Mouse (Mus musculus): ENCODE data around the gene Ddc. TPM values are rescaled to one million over a fixed set of nuclear protein-coding genes. Genes with fewer than 3 reads are reported as not detected.

Gene Ddc
- total RNA-seq, 2 experiments from 2014 or later = 6.3 to 10.3 TPM

DNA sequence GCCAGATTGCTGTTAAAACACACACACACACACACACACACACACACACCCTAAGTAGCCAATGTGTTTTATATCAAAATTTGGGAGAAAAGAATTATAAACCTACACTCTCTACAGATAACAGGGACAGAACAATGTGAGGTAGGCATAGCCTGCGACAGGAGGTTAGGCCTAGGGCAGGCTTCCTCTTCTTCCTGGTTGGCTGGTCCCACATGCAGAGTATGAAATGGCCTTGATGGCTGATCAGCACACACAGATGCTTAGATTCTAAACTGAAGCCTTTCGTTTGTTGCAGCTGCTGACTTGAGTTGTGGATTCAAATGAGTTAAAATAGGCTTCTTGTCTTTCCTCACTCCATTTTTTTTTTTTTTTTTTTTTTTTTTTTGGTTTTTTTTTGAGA lies 120.1 kb downstream of the Ddc start:
- DNase-seq = no peak

DNA sequence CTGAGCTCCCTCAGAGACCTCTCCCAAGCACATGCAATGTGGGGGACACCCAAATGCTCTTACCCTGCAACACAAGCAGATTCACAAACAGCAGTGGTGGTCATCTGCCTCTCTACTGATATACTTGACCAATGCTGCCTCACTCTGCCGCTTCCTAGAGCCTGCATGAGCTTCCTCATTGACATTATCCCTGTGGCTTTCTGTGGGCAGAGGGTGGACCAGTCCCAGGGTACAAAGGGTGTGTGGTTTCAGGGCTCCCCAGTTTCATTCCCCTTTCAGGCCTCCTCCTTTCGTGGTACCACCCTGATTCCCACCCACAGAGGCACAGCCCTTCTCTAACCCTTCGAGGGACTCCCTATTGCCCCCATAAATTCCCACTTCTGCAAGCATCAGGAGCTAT lies 120.7 kb downstream of the Ddc start:
- DNase-seq = no peak

DNA sequence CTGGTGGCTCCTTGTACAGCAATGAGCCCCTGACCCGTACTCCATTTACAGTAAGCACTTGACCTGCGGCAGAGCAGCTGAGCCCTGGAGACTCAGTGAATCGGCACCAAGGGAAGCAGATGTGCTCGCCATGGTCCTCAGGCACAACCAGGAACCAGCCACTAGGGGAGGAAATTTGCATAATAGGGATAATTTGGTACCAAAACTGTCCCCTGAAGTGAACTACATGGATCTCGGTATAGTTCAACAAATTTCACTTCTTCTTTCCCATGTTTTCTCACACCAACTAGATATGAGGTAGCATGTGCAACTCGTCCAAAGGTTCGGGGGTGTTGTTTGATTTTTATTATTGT lies 121.1 kb downstream of the Ddc start:
- no peak for DNase-seq

DNA sequence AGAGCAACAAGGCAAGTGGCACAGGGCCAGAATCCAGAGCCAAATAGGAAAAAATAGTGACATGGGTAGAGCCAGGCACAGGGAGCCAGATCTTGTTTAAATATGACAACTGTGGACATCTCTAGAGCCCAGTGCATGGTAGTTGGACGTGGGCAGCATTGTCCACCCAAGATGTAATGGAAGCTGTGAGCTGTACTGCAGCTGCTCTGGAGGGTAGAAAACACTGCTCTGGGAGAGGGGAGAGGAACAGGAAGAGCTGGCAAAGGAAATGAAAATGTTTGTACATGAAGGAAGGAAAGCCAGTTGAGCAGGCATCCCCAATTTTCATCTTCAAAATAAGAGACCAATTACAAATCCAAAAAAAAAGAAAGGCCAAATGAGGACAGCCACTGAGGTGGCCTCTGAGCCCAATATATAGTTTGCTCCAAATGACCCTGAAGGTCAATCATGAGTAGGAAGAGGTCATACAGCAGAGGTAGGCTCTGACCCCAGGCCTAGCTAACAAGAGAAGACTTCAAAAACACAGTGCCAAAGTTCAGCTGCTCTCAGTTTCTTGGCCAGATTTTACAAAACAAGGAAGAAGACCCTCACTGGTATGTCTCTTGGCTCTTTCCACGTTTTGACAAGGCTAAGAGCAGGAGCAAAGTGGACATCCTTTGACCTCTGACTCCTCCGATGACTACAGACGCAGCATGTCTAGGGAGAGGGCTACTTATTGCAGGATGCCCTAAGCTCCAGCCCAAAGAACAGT lies 121.7 kb downstream of the Ddc start:
- no peak for DNase-seq

DNA sequence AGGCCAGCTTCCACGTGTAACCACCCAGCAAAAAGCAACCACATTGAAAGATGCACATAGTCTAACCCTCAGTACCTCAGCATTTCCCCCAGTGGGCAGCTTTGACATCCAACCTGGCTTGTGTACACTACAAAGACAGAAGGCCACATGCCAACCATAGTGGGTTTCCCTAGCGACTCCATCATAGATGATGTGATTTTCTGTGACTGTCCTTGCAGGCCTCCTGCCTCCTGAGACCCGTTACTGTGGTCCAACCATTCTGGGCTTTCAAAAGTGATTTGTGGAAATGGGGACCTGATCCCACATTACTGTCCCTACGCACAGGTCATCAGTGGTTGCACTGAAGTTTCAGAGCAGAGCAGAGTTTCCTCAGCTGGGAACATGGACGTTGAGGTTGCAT lies 123.1 kb downstream of the Ddc start:
- DNase-seq = no peak

DNA sequence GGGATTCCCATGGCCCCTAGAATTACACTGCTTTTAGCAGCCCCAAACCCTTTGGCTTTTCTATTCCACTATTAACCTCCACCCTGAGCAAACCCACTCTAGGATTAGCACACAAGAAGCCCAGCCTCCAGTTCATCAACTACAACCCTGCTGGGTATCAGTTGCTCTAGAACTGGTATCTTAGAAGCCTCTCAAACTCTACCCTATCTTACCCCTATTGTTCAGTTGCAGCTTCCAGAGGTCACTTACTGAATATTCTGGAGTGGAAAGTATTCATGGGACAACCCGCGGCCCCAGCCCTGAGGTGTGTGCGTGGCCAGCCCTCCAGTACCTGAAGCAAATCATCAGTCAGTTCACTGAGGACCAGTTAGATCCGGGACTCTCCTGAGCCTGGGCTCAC lies 123.6 kb downstream of the Ddc start:
- DNase-seq = no peak

DNA sequence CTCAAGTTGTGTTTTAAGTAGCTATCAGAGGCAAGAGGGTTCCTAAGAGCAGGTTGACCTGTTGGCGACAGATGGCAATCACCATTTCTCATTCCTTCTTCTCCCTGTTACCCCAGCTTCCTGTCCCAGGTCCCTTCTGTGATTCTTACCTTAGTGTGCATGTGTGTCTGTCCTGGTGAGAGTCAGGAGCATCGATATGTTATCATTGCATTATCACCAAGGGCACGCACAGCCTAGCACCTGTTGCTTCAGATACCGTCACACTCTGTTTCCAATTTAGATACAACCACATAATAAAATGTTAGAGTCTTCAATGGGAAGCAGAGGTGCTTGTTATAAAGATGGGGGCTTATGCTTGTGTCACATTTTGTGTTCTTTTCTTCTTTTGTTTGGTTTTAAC lies 125.7 kb downstream of the Ddc start:
- no peak for DNase-seq

DNA sequence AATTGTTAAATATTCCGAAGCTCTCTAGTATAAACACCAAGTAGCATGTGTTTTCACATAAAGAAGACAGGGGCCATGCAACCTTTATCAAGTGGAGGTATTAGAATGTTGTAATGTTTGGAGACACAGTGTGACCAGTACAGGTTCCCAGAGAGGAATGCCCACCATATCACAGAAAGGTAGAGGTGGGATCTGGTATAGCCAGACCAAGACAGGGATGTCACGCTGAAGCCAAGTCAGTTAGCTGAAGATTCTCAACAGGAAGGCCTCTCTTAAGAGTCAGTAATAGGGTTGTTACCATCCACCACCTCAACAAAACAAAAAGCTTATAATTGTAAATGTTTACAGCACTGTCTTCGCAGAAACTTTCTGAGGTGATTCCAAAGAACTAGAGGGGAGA lies 127.3 kb downstream of the Ddc start:
- DNase-seq = no peak

DNA sequence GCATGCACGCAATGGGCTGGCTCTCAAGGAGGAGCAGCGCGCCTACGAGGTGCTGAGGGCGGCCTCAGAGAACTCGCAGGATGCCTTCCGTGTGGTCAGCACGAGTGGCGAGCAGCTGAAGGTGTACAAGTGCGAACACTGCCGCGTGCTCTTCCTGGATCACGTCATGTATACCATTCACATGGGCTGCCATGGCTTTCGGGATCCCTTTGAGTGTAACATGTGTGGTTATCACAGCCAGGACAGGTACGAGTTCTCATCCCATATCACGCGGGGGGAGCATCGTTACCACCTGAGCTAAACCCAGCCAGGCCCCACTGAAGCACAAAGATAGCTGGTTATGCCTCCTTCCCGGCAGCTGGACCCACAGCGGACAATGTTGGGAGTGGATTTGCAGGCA lies 128.7 kb downstream of the Ddc start:
- no peak for DNase-seq

DNA sequence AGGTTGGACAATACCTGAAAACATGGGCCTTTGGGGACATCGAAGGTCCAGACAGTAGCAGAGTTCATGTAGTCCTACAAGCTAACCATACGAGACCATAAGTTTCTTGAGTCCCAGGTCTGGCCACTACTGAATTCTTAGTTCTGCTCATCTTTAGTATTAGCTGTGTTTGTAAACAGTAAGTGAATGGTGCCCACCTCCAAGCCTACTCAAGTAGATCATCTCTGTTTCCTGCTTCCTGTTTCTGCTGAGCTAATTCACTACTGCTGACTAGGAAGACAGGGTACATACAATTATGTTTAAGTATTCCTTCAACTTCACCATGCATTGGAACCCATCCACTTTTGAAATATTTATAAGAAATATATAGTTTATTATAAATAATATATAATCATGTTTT lies 129.9 kb downstream of the Ddc start:
- no peak for DNase-seq

DNA sequence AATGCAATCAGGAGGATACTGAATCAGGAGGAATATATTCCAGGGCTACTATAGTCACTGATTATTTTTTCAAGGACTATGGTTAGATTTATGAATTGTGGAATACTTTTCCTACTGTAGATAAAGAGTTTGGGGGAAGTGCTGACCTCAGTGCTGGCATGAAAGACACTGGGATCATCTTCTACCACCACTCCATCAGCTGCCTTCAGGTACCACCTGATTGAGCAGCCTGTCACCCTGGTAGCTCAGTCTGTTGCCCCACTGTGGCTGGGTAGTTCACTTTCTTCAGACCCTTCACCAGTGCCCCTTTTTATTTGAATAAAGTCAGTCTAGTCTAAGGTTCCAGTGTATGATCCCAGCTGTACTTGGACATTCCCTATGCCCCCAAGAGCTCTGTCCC lies 131.2 kb downstream of the Ddc start:
- DNase-seq = no peak

DNA sequence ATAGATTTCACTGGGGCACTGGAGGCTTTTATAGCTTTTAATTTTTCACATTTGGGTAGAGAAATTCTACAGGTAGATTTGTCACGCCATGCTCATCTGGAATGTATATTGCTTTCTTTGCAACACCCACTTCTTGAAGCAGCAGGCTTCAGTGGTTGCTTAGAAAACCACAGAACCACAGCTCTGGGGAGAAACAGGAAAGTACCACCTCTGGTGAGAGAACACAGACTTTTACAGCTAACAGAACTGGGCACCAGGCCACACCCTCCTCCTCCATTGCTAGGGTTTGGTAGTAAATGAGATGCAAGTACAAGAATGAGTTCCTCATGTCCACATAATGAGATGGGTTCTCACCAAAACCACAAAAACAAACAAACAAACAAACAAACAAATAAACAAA lies 131.8 kb downstream of the Ddc start:
- no peak for DNase-seq

DNA sequence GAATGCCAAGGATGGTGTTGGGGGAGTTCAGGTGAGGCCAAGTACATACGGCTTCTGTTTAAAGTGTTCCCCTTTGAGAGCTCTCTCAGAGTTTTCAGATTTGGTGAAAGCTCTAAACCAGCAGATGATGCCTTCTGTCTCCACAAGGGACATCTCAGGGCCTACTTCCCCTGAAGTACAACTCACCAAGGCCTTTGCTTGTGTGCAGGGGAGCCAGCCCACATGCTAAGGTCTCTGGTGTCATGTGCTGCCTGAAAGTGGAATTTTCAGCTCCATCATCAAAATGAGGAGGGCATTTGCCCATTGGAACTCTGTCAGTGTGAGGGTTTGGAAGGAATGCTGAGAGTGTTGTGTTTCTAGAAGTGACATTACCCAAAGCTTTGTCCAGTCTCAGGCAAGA lies 132.5 kb downstream of the Ddc start:
- no peak for DNase-seq

Other genes starting within 250 kb of the Ddc start
- gene Ikzf1, start 213.1 kb downstream of the Ddc start, total RNA-seq (2021) = 1 to 10 TPM; 2.7 to 3.0 TPM
- under 1 TPM; 0.48 to 0.75 TPM for gene Fignl1, start 89.2 kb downstream of the Ddc start, total RNA-seq (2021)
- gene Grb10, start 140.5 kb upstream of the Ddc start, total RNA-seq (2021) = 10 to 100 TPM; 21.9 to 22.6 TPM

Measured in layer of hippocampus, postnatal 36 days (tissue).